Mouse (Mus musculus): ENCODE measurements around the gene Ahsg. TPM values are rescaled to one million over a fixed set of nuclear protein-coding genes. Genes with fewer than 3 reads are reported as not detected.
A peak's percentile ranks its signal among the peaks of the same experiment; 100 is the strongest.

Gene Ahsg
- total RNA-seq, 2 experiments from 2014 or later: 8.8 to 16.6 TPM

- intact Hi-C loops (cut with DNase I): no loop called here
- DNase-seq: no peak
Measured at GRCm38 (mm10) chr16:22883441-22883840, 7.6 kb upstream of the Ahsg start.

GRCm38 (mm10) chr16:22885356-22885755, 5.7 kb upstream of the Ahsg start:
- intact Hi-C loops (cut with DNase I): no loop called here
- no peak for DNase-seq

- intact Hi-C loops (cut with DNase I): no loop called here
- DNase-seq: no peak
Measured at GRCm38 (mm10) chr16:22886726-22887125, 4.4 kb upstream of the Ahsg start.

GRCm38 (mm10) chr16:22888835-22889234, 2.2 kb upstream of the Ahsg start:
- no peak for DNase-seq
- intact Hi-C loops (cut with DNase I): no loop called here

- no peak for DNase-seq
- intact Hi-C loops (cut with DNase I): no loop called here
Measured at GRCm38 (mm10) chr16:22889716-22890115, 1.4 kb upstream of the Ahsg start.

GRCm38 (mm10) chr16:22891733-22892154, 667 bp downstream of the Ahsg start:
- DNase-seq: no peak
- intact Hi-C loops (cut with DNase I): no loop called here

GRCm38 (mm10) chr16:22894095-22894494, 3.0 kb downstream of the Ahsg start:
- DNase-seq: no peak
- intact Hi-C loops (cut with DNase I): no loop called here

GRCm38 (mm10) chr16:22896618-22897017, 5.5 kb downstream of the Ahsg start:
- no peak for DNase-seq

GRCm38 (mm10) chr16:22899346-22899745, 8.3 kb downstream of the Ahsg start:
- intact Hi-C loops (cut with DNase I): no loop called here
- no peak for DNase-seq

More at GRCm38 (mm10) chr16:22896618-22897017, 5.5 kb downstream of the Ahsg start:
- intact Hi-C loops (cut with DNase I): no loop called here

GRCm38 (mm10) chr16:22899866-22900570, 8.9 kb downstream of the Ahsg start:
- DNase-seq: no peak
- intact Hi-C loops (cut with DNase I): no loop called here

GRCm38 (mm10) chr16:22901326-22901725, 10.2 kb downstream of the Ahsg start:
- intact Hi-C loops (cut with DNase I): no loop called here
- no peak for DNase-seq

GRCm38 (mm10) chr16:22909290-22909689, 18.2 kb downstream of the Ahsg start:
- DNase-seq: no peak
- intact Hi-C loops (cut with DNase I): no loop called here

- DNase-seq: peak; percentile 18 to 38
- intact Hi-C loops (cut with DNase I): no loop called here
Measured at GRCm38 (mm10) chr16:22911986-22912385, 20.9 kb downstream of the Ahsg start.

GRCm38 (mm10) chr16:22912886-22913285, 21.8 kb downstream of the Ahsg start:
- DNase-seq: no peak
- intact Hi-C loops (cut with DNase I): no loop called here

GRCm38 (mm10) chr16:22914276-22914675, 23.2 kb downstream of the Ahsg start:
- DNase-seq: no peak
- intact Hi-C loops (cut with DNase I): no loop called here

GRCm38 (mm10) chr16:22918034-22918433, 27.0 kb downstream of the Ahsg start, which contains the start of gene Fetub:
Fetub (plus strand) TSS chr16:22918334.
- DNase-seq: no peak
- intact Hi-C loops (cut with DNase I): no loop called here

GRCm38 (mm10) chr16:22918664-22919312, 27.7 kb downstream of the Ahsg start:
- DNase-seq: no peak
- intact Hi-C loops (cut with DNase I): no loop called here

GRCm38 (mm10) chr16:22919971-22920854, 29.1 kb downstream of the Ahsg start:
- peak in 1 of 2 experiments; percentile 22 for DNase-seq
- intact Hi-C loops (cut with DNase I): no loop called here

GRCm38 (mm10) chr16:22921761-22922160, 30.7 kb downstream of the Ahsg start:
- DNase-seq: no peak
- intact Hi-C loops (cut with DNase I): no loop called here

- DNase-seq: no peak
- intact Hi-C loops (cut with DNase I): no loop called here
Measured at GRCm38 (mm10) chr16:22922433-22922832, 31.4 kb downstream of the Ahsg start.

- no peak for DNase-seq
- intact Hi-C loops (cut with DNase I): no loop called here
Measured at GRCm38 (mm10) chr16:22929575-22929974, 38.5 kb downstream of the Ahsg start.

Measured in heart, postnatal 14 days (tissue).